Mouse (Mus musculus) kidney, embryonic 16.5 days (tissue): ENCODE measurements around the gene Ip6k2. TPM values are rescaled to one million over a fixed set of nuclear protein-coding genes. Genes with fewer than 3 reads are reported as not detected.

Experiments
- ATAC-seq: fragments of 200-750 bp; cut with Nextera tagmentation; 2 replicates; pipeline ENCODE4 v1.8.0; 2017; ENCODE audit warnings: moderate TSS enrichment; ENCODE audit not compliant: low FRiP score, low TSS enrichment
- H3K27ac ChIP-seq: fragments of 300-500 bp; sonication (generic); 2 replicates; pipeline ENCODE4 v1.5.1; 2014; ENCODE audit warnings: low read length
- H3K27me3 ChIP-seq: fragments of 300-500 bp; sonication (generic); 2 replicates; pipeline ENCODE4 v1.6.1; 2014; ENCODE audit warnings: low read length, control low read depth, mixed read lengths; ENCODE audit not compliant: insufficient read depth
- H3K36me3 ChIP-seq: fragments of 300-500 bp; sonication (generic); 2 replicates; pipeline ENCODE4 v1.6.1; 2014; ENCODE audit warnings: low read length, control low read depth, mixed read lengths; ENCODE audit not compliant: insufficient read depth
- H3K4me1 ChIP-seq: fragments of 300-500 bp; sonication (generic); 2 replicates; pipeline ENCODE4 v1.6.1; 2014; ENCODE audit warnings: low read length, control low read depth, mixed read lengths; ENCODE audit not compliant: insufficient read depth
- H3K4me2 ChIP-seq: fragments of 300-500 bp; sonication (generic); replicated peaks from 2 replicates; pipeline ENCODE4 v1.6.1; 2014; ENCODE audit warnings: low read depth, low read length
- H3K4me3 ChIP-seq: fragments of 300-500 bp; sonication (generic); 2 replicates; pipeline ENCODE4 v1.5.1; 2014; ENCODE audit warnings: mild to moderate bottlenecking, low read length
- H3K9ac ChIP-seq: fragments of 300-500 bp; sonication (generic); replicated peaks from 2 replicates; pipeline ENCODE4 v1.6.1; 2014; ENCODE audit warnings: low read length
- H3K9me3 ChIP-seq: fragments of 300-500 bp; sonication (generic); 2 replicates; pipeline ENCODE4 v1.6.1; 2016; ENCODE audit warnings: low read length, control low read depth
- WGBS: fragments of 180-500 bp; shearing (Covaris S2); extraction: QIAGEN DNeasy Blood & Tissue Kit; methylation state at CpG from one replicate; pipeline ENCODE4 v1.1.7; 2014; 5-methylcytosine and 5-hydroxymethylcytosine counted together
- polyA plus RNA-seq: library from polyadenylated mRNA; unstranded; fragments of >200 nt; fragmentation: Nextera tagmentation; extraction: Ambion mirVana; gene quantifications from 2 replicates; pipeline ENCODE4 v1.2.1, GENCODE M21; 2015

Ip6k2 gene
- polyA plus RNA-seq, 1 experiment from 2014 or later, result 100 TPM

GRCm38 (mm10) chr9:108752142-108752920 is 31.3 kb upstream of the Ip6k2 start:
- Histone ChIP-seq H3K36me3 (peaks cover 10% of the 10 kb centered on the region; the same call in 1 of the 2 replicates), H3K27me3 (no peaks in the 10 kb centered on the region), H3K9me3 (no peaks in the 10 kb centered on the region), H3K4me3 (no peak overlapping the region), H3K4me2 (no peak overlapping the region), H3K4me1 (no peaks in the 10 kb centered on the region), H3K27ac (no peak overlapping the region), H3K9ac (no peak overlapping the region)
- 85% methylated on average over 11 of the region's 11 CpGs for WGBS
- no peak for ATAC-seq

GRCm38 (mm10) chr9:108753326-108753725 is 30.3 kb upstream of the Ip6k2 start:
- H3K4me2 ChIP-seq, result no peak overlapping the region
- no peaks in the 10 kb centered on the region for H3K4me1 ChIP-seq
- H3K9ac ChIP-seq, result no peak overlapping the region
- no peak overlapping the region for H3K27ac ChIP-seq
- H3K36me3 ChIP-seq, result 0 out of 2 replicates have a peak, but pooled peaks cover 5% of the 10 kb centered on the region
- no peak overlapping the region for H3K4me3 ChIP-seq
- no peak for ATAC-seq
- 65% methylated on average over 9 of the region's 9 CpGs for WGBS
- H3K9me3 ChIP-seq, result no peaks in the 10 kb centered on the region
- no peaks in the 10 kb centered on the region for H3K27me3 ChIP-seq

DNA sequence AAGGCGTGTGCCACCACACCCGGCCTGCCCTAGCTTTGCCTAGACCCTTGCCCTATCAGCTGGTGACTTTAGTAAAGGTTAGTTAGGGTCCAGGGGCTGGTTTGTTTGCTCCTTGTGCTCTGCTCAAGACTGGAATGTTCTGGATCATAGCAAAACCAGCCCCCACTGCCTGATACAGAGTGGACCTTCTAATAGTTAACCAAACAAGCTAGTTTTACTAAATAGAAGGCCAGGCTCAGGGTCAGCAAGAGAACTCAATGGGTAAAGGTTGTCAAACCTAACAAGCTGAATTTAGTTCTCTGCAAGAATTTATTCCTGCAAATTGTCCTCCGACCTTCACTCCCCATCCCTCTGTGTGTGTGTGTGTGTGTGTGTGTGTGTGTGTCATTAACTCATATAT is 29.6 kb upstream of the Ip6k2 start:
- no peaks in the 10 kb centered on the region for H3K9me3 ChIP-seq
- WGBS, result 77% methylated on average over 3 of the region's 3 CpGs
- H3K36me3 ChIP-seq, result no peaks in the 10 kb centered on the region
- ATAC-seq, result peak; percentile 67
- no peak overlapping the region for H3K9ac ChIP-seq
- no peaks in the 10 kb centered on the region for H3K4me1 ChIP-seq
- H3K4me3 ChIP-seq, result no peak overlapping the region
- no peak overlapping the region for H3K27ac ChIP-seq
- no peaks in the 10 kb centered on the region for H3K27me3 ChIP-seq
- H3K4me2 ChIP-seq, result no peak overlapping the region

DNA sequence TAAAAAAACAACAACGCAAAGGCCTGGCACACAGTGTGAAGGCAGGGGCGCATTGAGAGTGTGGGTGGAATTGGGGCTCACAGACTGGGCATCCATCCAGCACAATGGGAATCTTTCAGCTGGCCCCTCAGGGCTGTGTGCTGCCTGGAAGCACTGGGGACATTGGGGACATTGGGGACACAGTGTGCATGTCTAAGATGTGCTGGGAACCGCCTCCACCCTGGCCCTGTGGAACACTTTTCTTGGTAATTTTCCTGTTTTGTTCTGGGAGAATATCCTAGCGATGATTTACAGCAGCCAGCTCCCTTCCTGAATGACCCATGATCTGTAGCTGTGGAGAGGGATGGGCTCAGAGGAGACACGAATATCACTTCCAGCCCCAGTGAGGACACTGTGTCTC is 29.2 kb upstream of the Ip6k2 start:
- Histone ChIP-seq H3K4me3 (no peak overlapping the region), H3K4me2 (no peak overlapping the region), H3K27me3 (no peaks in the 10 kb centered on the region), H3K9ac (no peak overlapping the region), H3K36me3 (no peaks in the 10 kb centered on the region), H3K27ac (no peak overlapping the region), H3K4me1 (no peaks in the 10 kb centered on the region), H3K9me3 (no peaks in the 10 kb centered on the region)
- ATAC-seq, result peak; percentile 27; the same call in 1 of the 2 replicates
- WGBS, result 78% methylated on average over 5 of the region's 5 CpGs

DNA sequence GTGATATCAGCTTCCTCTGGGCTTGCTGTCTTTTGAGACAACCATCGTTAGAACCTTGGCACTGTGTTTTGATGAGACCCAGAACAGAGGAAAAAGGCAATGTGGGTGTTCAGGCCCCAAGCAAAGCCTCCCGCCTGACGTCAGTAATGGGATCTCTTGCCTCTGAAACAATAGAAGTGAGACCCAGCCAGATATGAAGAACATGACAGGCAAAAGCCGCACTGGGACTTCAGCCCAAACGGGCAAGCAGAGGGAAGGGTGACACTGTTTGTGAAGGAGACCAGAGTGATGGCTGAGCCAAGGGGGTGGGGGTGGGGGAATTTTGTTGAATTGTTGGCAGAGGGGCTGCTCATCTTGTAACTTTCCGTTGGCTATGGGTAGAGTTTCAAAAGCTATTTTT is 26.2 kb upstream of the Ip6k2 start:
- Histone ChIP-seq H3K27me3 (no peaks in the 10 kb centered on the region), H3K27ac (no peak overlapping the region), H3K9ac (no peak overlapping the region), H3K4me2 (no peak overlapping the region), H3K36me3 (no peaks in the 10 kb centered on the region), H3K4me1 (no peaks in the 10 kb centered on the region), H3K9me3 (no peaks in the 10 kb centered on the region), H3K4me3 (no peak overlapping the region)
- WGBS, result 50% methylated on average over 6 of the region's 6 CpGs
- no peak for ATAC-seq

DNA sequence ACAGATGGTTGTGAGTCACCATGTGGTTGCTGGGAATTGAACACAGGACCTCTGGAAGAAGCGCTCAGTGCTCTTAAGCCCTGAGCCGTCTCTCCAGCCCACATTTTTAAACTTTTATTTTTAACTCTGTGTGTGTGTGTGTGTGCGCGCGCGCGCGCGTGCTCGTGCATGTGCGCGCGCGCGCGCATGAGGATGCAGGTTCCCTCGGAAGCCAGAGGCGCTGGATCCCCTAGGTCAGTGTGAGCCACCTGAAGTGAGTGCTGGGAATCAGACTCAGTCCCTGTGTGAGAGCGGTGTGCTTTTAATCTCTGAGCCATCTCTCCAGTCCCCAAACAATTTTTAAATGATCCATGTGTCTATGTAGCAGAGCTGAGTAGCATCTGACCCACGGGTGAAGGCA is 24.5 kb upstream of the Ip6k2 start:
- Histone ChIP-seq H3K4me1 (no peaks in the 10 kb centered on the region), H3K27ac (no peak overlapping the region), H3K9me3 (no peaks in the 10 kb centered on the region), H3K4me2 (no peak overlapping the region), H3K9ac (no peak overlapping the region), H3K27me3 (no peaks in the 10 kb centered on the region), H3K4me3 (no peak overlapping the region), H3K36me3 (no peaks in the 10 kb centered on the region)
- ATAC-seq, result no peak
- WGBS, result 95% methylated on average over 20 of the region's 20 CpGs

GRCm38 (mm10) chr9:108759805-108760204 is 23.8 kb upstream of the Ip6k2 start:
- Histone ChIP-seq H3K4me1 (no peaks in the 10 kb centered on the region), H3K4me2 (no peak overlapping the region), H3K27me3 (no peaks in the 10 kb centered on the region), H3K9ac (no peak overlapping the region), H3K27ac (no peak overlapping the region), H3K36me3 (no peaks in the 10 kb centered on the region), H3K9me3 (no peaks in the 10 kb centered on the region), H3K4me3 (no peak overlapping the region)
- no peak for ATAC-seq
- WGBS, result 57% methylated on average over 2 of the region's 2 CpGs

DNA sequence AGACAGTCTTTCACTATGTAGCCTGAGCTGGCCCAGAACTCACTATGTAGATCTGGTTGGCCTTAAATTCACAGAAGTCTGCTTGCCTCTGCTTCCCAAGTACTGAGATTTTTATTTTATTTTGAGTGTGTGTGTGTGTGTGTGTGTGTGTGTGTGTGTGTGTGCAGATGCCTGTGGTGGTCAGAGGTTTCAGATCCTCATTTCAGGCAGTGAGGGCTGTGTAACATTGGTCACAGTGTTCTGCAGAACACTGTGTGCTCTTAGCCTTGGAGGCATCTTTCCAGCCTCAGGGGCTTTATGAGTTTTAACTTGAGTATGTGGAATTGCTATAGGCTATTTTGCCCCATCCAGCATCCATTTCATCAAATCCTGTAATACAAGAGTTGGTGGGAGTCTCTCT is 22.0 kb upstream of the Ip6k2 start:
- Histone ChIP-seq H3K36me3 (no peaks in the 10 kb centered on the region), H3K9ac (no peak overlapping the region), H3K27me3 (no peaks in the 10 kb centered on the region), H3K9me3 (no peaks in the 10 kb centered on the region), H3K4me2 (no peak overlapping the region), H3K4me1 (no peaks in the 10 kb centered on the region), H3K27ac (no peak overlapping the region), H3K4me3 (no peak overlapping the region)
- ATAC-seq, result no peak

GRCm38 (mm10) chr9:108764971-108765370 is 18.6 kb upstream of the Ip6k2 start:
- no peak for ATAC-seq
- H3K27me3 ChIP-seq, result no peaks in the 10 kb centered on the region

DNA sequence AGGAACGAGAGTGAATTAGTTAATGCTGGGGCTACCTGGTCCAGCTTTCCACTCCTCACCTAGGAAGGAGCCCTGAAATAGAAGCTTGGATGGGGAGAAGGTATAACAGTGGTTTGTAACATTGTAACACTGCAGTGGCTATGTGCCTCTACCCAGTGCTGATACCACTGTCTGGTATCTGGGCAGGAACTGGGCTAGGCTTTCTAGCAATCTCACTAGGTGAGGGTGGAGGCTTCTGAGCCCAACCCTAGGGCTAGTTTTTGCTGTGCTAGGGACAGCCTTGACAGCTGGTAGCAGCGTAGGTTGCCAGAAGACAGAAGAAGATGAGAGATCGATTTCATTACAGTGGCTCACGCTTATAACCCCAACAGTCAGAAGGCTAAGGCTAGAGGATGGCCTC is 7.0 kb upstream of the Ip6k2 start:
- Histone ChIP-seq H3K27me3 (no peaks in the 10 kb centered on the region), H3K9me3 (0 out of 2 replicates have a peak, but pooled peaks cover 5% of the 10 kb centered on the region), H3K4me2 (no peak overlapping the region), H3K36me3 (no peaks in the 10 kb centered on the region), H3K9ac (no peak overlapping the region), H3K4me3 (no peak overlapping the region), H3K4me1 (no peaks in the 10 kb centered on the region), H3K27ac (no peak overlapping the region)
- WGBS, result 75% methylated on average over 4 of the region's 4 CpGs
- no peak for ATAC-seq

More at GRCm38 (mm10) chr9:108764971-108765370, 18.6 kb upstream of the Ip6k2 start:
- Histone ChIP-seq H3K4me2 (no peak overlapping the region), H3K4me1 (no peaks in the 10 kb centered on the region), H3K9me3 (no peaks in the 10 kb centered on the region), H3K36me3 (no peaks in the 10 kb centered on the region), H3K27ac (no peak overlapping the region), H3K4me3 (no peak overlapping the region), H3K9ac (no peak overlapping the region)
- 80% methylated on average over 10 of the region's 10 CpGs for WGBS
